ENCODE assay signal across 8 mouse cellular contexts in genomic region chr19:4755565-4756192, GRCm38 (mm10). TPM values are rescaled to one million over a fixed set of nuclear protein-coding genes. Genes with fewer than 3 reads are reported as not detected.
A peak's percentile ranks its signal among the peaks of the same experiment; 100 is the strongest.
DNase-seq lines count a peak whose midpoint lies in the region; ATAC-seq lines count a peak whose summit lies in the region.

No protein-coding gene starts in this region.

- peak; percentile 73 for DNase-seq in MEL-GATA-1-ER (ENCODE audit: extremely low read depth, low read depth)
- DNase-seq in cerebellum, adult 8-10 months: peak; percentile 91
- peak; percentile 92 for DNase-seq in hindbrain, embryonic 11.5 days (ENCODE audit: low spot score)
- peak; percentile 91 to 93 for DNase-seq in layer of hippocampus, postnatal 10 days (ENCODE audit: low spot score in 2 of 2)
- DNase-seq in lung, postnatal 10 days: peak; percentile 95
- peak; percentile 85 for DNase-seq in ovary, postnatal 36 days (ENCODE audit: low spot score)
- DNase-seq in thymus, postnatal 25 days: peak; percentile 93

- peak; percentile 71 for ATAC-seq in frontal cortex, adult (ENCODE audit: low TSS enrichment)
- ATAC-seq in hindbrain, embryonic 11.5 days (ENCODE audit: low FRiP score): peak; percentile 83

- peaks cover 3% of the 10 kb centered on the region; the same call in 1 of the 2 replicates for H3K4me1 ChIP-seq in hindbrain, embryonic 11.5 days (replicated peaks; ENCODE audit: control insufficient read depth, insufficient read depth, low read length)

- peak overlapping the region; percentile 64 for H3K9ac ChIP-seq in hindbrain, embryonic 11.5 days (ENCODE audit: low read depth, low read length)

- under 1% methylated on average over 10 of the region's 10 CpGs for WGBS in hindbrain, embryonic 11.5 days

- H3K36me3 ChIP-seq in hindbrain, embryonic 11.5 days (ENCODE audit: control insufficient read depth, insufficient read depth, low read length): no peaks in the 10 kb centered on the region

- H3K27me3 ChIP-seq in hindbrain, embryonic 11.5 days (ENCODE audit: control insufficient read depth, insufficient read depth, low read length): no peaks in the 10 kb centered on the region

- peak overlapping the region; percentile 62 for H3K4me2 ChIP-seq in hindbrain, embryonic 11.5 days (replicated peaks; ENCODE audit: low read depth, low read length)

- H3K4me3 ChIP-seq in hindbrain, embryonic 11.5 days (ENCODE audit: low read depth, low read length): peak overlapping the region; percentile 68

- peak overlapping the region; percentile 97 for H3K27ac ChIP-seq in hindbrain, embryonic 11.5 days (ENCODE audit: low read depth, low read length)

- no peaks in the 10 kb centered on the region for H3K9me3 ChIP-seq in hindbrain, embryonic 11.5 days (ENCODE audit: control insufficient read depth, low read length)

RNA-seq across cellular contexts. Expression of gene Rbm4b, which starts 0.6 kb away (rescaled TPM):
- 146 and 154 TPM in 2 replicates for polyA plus RNA-seq in hindbrain, embryonic 11.5 days (2014; fragmentation: Nextera tagmentation; extraction: Ambion mirVana)
- 10 to 100 TPM; 16.6 to 16.8 TPM for total RNA-seq in layer of hippocampus, postnatal 10 days (2021)

RNA-seq across cellular contexts. Expression of gene Rbm4, which starts 38.0 kb away (rescaled TPM):
- polyA plus RNA-seq in hindbrain, embryonic 11.5 days (2014; fragmentation: Nextera tagmentation; extraction: Ambion mirVana): 107 and 117 TPM in 2 replicates
- total RNA-seq in layer of hippocampus, postnatal 10 days (2021): 10 to 100 TPM; 68.7 to 71.1 TPM

RNA-seq across cellular contexts. Expression of gene Sptbn2, which starts 44.7 kb away (rescaled TPM):
- polyA plus RNA-seq in hindbrain, embryonic 11.5 days (2014; fragmentation: Nextera tagmentation; extraction: Ambion mirVana): 17.4 and 18.7 TPM in 2 replicates
- 100 to 1,000 TPM; 545 to 601 TPM for total RNA-seq in layer of hippocampus, postnatal 10 days (2021)

RNA-seq across cellular contexts. Expression of gene Gm21992, which starts 55.7 kb away (rescaled TPM):
- 22.4 and 37.1 TPM in 2 replicates for polyA plus RNA-seq in hindbrain, embryonic 11.5 days (2014; fragmentation: Nextera tagmentation; extraction: Ambion mirVana)
- total RNA-seq in layer of hippocampus, postnatal 10 days (2021): 10 to 100 TPM; 20.7 to 22.3 TPM

RNA-seq across cellular contexts. Expression of gene Rbm14, which starts 55.8 kb away (rescaled TPM):
- 92.9 and 98.4 TPM in 2 replicates for polyA plus RNA-seq in hindbrain, embryonic 11.5 days (2014; fragmentation: Nextera tagmentation; extraction: Ambion mirVana)
- total RNA-seq in layer of hippocampus, postnatal 10 days (2021): 10 to 100 TPM; 41.2 to 49.4 TPM

Comparison
In these comparisons a context has a peak if more than half of its experiments do, and no peak if none do; other contexts are left out.
1. Peak in every context shown above with its lines: DNase-seq, ATAC-seq, H3K4me3 ChIP-seq and H3K27ac ChIP-seq.